Mouse (Mus musculus): ENCODE measurements at regions not wholly inside any gene's neighbourhood (a gene's known extent, or its start where the extent isn't known, plus 50 kb on each side); places are given as distances from the start of the nearest gene placed in this dataset.

- Histone ChIP-seq H3K27me3 (ENCODE audit: control insufficient read depth, insufficient read depth, low read length) (no peaks in the 10 kb centered on the region), H3K79me2 (ENCODE audit: control insufficient read depth, insufficient read depth, low read length) (no peaks in the 10 kb centered on the region), H3K4me1 (ENCODE audit: control insufficient read depth, insufficient read depth, low read length) (no peaks in the 10 kb centered on the region), H3K27ac (replicated peaks; ENCODE audit: insufficient read depth, low read depth, low read length) (no peak overlapping the region), H3K36me3 (ENCODE audit: control insufficient read depth, insufficient read depth, low read length) (no peaks in the 10 kb centered on the region), H3K4me3 (ENCODE audit: insufficient read depth, low read depth, low read length) (no peak overlapping the region), H3K9ac (ENCODE audit: low read depth, low read length) (no peak overlapping the region)
- 85% methylated on average over 9 of the region's 9 CpGs for WGBS
- TF ChIP-seq CTCF (IDR thresholded peaks at IDR 0.05; ENCODE audit: low read depth, low read length) (no peak), POLR2A (IDR thresholded peaks at IDR 0.05; ENCODE audit: extremely low read depth, insufficient read depth, low read length) (no peak)
- no peak for DNase-seq (ENCODE audit: extremely low read depth, low read depth, low spot score)
Observed at GRCm38 (mm10) chr1:73381578-73381977, 365.9 kb upstream of the Tnp1 start.

GRCm38 (mm10) chr1:73374531-73375375, 359.0 kb upstream of the Tnp1 start:
- Histone ChIP-seq H3K4me3 (ENCODE audit: insufficient read depth, low read depth, low read length) (no peak overlapping the region), H3K27ac (replicated peaks; ENCODE audit: insufficient read depth, low read depth, low read length) (no peak overlapping the region), H3K4me1 (ENCODE audit: control insufficient read depth, insufficient read depth, low read length) (no peaks in the 10 kb centered on the region), H3K9ac (ENCODE audit: low read depth, low read length) (no peak overlapping the region), H3K79me2 (ENCODE audit: control insufficient read depth, insufficient read depth, low read length) (no peaks in the 10 kb centered on the region), H3K36me3 (ENCODE audit: control insufficient read depth, insufficient read depth, low read length) (no peaks in the 10 kb centered on the region), H3K27me3 (ENCODE audit: control insufficient read depth, insufficient read depth, low read length) (no peaks in the 10 kb centered on the region)
- TF ChIP-seq POLR2A (IDR thresholded peaks at IDR 0.05; ENCODE audit: extremely low read depth, insufficient read depth, low read length) (no peak), CTCF (IDR thresholded peaks at IDR 0.05; ENCODE audit: low read depth, low read length) (no peak)
- no peak for DNase-seq (ENCODE audit: extremely low read depth, low read depth, low spot score)
- 37% methylated on average over 7 of the region's 7 CpGs for WGBS

GRCm38 (mm10) chr1:73368222-73368621, 352.5 kb upstream of the Tnp1 start:
- no peak overlapping the region for H3K9ac ChIP-seq (ENCODE audit: low read depth, low read length)
- no peak for TF ChIP-seq POLR2A (IDR thresholded peaks at IDR 0.05; ENCODE audit: extremely low read depth, insufficient read depth, low read length)
- TF ChIP-seq CTCF (IDR thresholded peaks at IDR 0.05; ENCODE audit: low read depth, low read length) = no peak
- no peaks in the 10 kb centered on the region for H3K27me3 ChIP-seq (ENCODE audit: control insufficient read depth, insufficient read depth, low read length)
- DNase-seq (ENCODE audit: extremely low read depth, low read depth, low spot score) = no peak
- WGBS = 64% methylated on average over 5 of the region's 5 CpGs
- no peaks in the 10 kb centered on the region for H3K36me3 ChIP-seq (ENCODE audit: control insufficient read depth, insufficient read depth, low read length)
- H3K4me3 ChIP-seq (ENCODE audit: insufficient read depth, low read depth, low read length) = no peak overlapping the region
- H3K4me1 ChIP-seq (ENCODE audit: control insufficient read depth, insufficient read depth, low read length) = no peaks in the 10 kb centered on the region
- H3K27ac ChIP-seq (replicated peaks; ENCODE audit: insufficient read depth, low read depth, low read length) = no peak overlapping the region
- no peaks in the 10 kb centered on the region for H3K79me2 ChIP-seq (ENCODE audit: control insufficient read depth, insufficient read depth, low read length)

DNA sequence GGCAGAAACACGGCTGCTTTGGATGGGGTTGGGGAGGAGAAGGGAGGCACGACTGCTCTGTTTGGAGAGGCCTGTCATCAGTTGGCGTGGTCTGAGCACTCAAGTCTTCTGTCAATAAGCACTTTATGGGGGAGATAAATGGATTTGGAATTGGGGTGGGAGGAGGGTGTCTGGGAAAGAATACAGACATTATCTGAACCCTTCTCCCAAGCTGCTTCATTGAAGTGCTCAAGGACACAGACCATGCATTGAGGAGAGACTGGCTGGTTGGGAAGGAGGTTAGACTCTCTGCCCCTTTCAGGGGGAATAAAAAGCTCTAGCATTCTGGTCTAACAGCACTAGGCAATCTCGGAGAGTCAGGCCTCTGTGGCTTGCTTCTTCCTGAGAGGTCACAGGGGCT, 350.1 kb upstream of the Tnp1 start:
- H3K4me1 ChIP-seq (ENCODE audit: control insufficient read depth, insufficient read depth, low read length) = no peaks in the 10 kb centered on the region
- WGBS = 61% methylated on average over 4 of the region's 4 CpGs
- no peak for DNase-seq (ENCODE audit: extremely low read depth, low read depth, low spot score)

DNA sequence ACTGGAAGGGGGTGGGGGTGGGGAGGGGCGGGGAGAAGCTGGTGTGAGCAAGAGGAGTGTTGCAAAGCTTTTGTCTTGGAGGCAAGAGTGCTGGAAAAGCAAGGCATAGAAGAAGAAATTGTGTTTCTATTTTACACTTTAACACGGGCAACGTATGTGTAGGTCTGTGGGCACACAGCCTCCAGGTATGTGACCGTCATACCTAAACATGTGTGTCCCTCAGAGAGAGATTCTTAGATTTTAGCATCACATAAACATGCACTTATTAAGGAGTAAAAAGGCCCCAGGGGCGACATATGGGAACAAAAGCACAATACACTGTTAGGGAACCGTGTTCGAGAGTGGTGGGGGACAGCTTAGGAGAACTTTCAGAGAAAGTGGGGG, 348.6 kb upstream of the Tnp1 start:
- Histone ChIP-seq H3K27ac (replicated peaks; ENCODE audit: insufficient read depth, low read depth, low read length) (no peak overlapping the region), H3K79me2 (ENCODE audit: control insufficient read depth, insufficient read depth, low read length) (no peaks in the 10 kb centered on the region), H3K9ac (ENCODE audit: low read depth, low read length) (no peak overlapping the region), H3K4me3 (ENCODE audit: insufficient read depth, low read depth, low read length) (no peak overlapping the region), H3K36me3 (ENCODE audit: control insufficient read depth, insufficient read depth, low read length) (no peaks in the 10 kb centered on the region), H3K27me3 (ENCODE audit: control insufficient read depth, insufficient read depth, low read length) (no peaks in the 10 kb centered on the region), H3K4me1 (ENCODE audit: control insufficient read depth, insufficient read depth, low read length) (no peaks in the 10 kb centered on the region)
- DNase-seq (ENCODE audit: extremely low read depth, low read depth, low spot score) = no peak
- 87% methylated on average over 7 of the region's 7 CpGs for WGBS
- no peak for TF ChIP-seq CTCF (IDR thresholded peaks at IDR 0.05; ENCODE audit: low read depth, low read length)
- no peak for TF ChIP-seq POLR2A (IDR thresholded peaks at IDR 0.05; ENCODE audit: extremely low read depth, insufficient read depth, low read length)

More for the DNA sequence above, 350.1 kb upstream of the Tnp1 start:
- Histone ChIP-seq H3K36me3 (ENCODE audit: control insufficient read depth, insufficient read depth, low read length) (no peaks in the 10 kb centered on the region), H3K4me3 (ENCODE audit: insufficient read depth, low read depth, low read length) (no peak overlapping the region), H3K27me3 (ENCODE audit: control insufficient read depth, insufficient read depth, low read length) (no peaks in the 10 kb centered on the region), H3K27ac (replicated peaks; ENCODE audit: insufficient read depth, low read depth, low read length) (no peak overlapping the region), H3K79me2 (ENCODE audit: control insufficient read depth, insufficient read depth, low read length) (no peaks in the 10 kb centered on the region), H3K9ac (ENCODE audit: low read depth, low read length) (no peak overlapping the region)
- TF ChIP-seq CTCF (IDR thresholded peaks at IDR 0.05; ENCODE audit: low read depth, low read length) (no peak), POLR2A (IDR thresholded peaks at IDR 0.05; ENCODE audit: extremely low read depth, insufficient read depth, low read length) (no peak)

Data from liver, adult 2 months (tissue).